Mouse (Mus musculus) G1E (cell line): ENCODE data around the gene Prrc2a.

Experiments
- CTCF ChIP-seq: IDR thresholded peaks from 2 replicates; pipeline ENCODE4 v1.5.1; 2012; ENCODE audit warnings: low read depth, low read length, inconsistent platforms, mixed read lengths
- TAL1 ChIP-seq: conservative IDR thresholded peaks from 2 replicates; pipeline ENCODE4 v1.6.1; 2012; ENCODE audit warnings: low read depth, low read length, inconsistent platforms, mixed read lengths

- no peak for TF ChIP-seq CTCF
- TF ChIP-seq TAL1, result no peak
Measured at GRCm38 (mm10) chr17:35158850-35159593, 5.7 kb downstream of the Prrc2a start.
